Mouse (Mus musculus) heart, adult 2 months (tissue): ENCODE measurements around the gene Ccnyl1.

Experiments used
- CTCF ChIP-seq: fragments of 200-600 bp; IDR thresholded peaks from 2 replicates; pipeline ENCODE4 v1.8.1; 2022; ENCODE audit warnings: antibody characterized with exemption, mild to moderate bottlenecking, moderate library complexity
- EP300 ChIP-seq: fragments of 200-500 bp; IDR thresholded peaks from 2 replicates; pipeline ENCODE4 v1.6.1; 2011; ENCODE audit warnings: low read depth, low read length, control low read depth; ENCODE audit not compliant: insufficient read depth
- POLR2A ChIP-seq: fragments of 200-500 bp; IDR thresholded peaks from 2 replicates; pipeline ENCODE4 v1.6.1; 2011; ENCODE audit warnings: mild to moderate bottlenecking, low read depth, low read length, control low read depth; ENCODE audit not compliant: insufficient read depth

DNA sequence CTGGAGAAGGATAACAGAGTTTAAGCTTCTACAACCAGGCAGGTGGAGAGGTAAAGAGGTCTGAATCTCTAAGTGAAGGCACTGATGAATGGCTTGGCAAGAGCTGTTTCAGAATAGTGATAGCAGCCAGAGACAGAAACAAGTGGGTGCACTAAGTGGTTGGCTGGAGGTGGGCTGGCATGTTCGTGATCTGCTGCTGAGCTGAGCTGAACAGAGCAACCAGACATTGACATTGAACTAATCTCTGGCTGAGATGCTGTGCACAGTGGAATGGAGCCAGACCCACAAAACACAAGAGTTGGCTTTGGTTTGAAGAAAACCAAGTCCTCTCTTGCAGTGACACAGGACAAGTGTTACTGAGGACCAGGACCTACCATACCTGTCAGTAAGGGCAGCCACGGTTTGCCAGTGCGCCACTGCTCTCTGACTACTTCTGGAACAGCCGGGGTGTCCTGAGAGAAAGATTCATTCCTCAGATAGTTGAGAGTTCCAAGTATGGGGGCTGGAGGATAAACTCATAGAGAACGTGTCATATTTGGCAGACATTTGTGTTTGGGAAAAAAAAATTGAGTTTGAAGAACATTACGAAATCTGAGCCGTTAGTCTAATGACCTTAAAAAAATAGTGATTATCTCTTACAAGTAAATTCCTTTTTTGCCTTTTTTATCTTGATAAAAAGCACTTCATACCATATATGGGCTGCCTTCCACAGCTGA lies 26.5 kb downstream of the Ccnyl1 start:
- TF ChIP-seq POLR2A (no peak), CTCF (no peak), EP300 (no peak)
